Comparison of ENCODE assay signal across 8 mouse cellular contexts in the genomic region with DNA sequence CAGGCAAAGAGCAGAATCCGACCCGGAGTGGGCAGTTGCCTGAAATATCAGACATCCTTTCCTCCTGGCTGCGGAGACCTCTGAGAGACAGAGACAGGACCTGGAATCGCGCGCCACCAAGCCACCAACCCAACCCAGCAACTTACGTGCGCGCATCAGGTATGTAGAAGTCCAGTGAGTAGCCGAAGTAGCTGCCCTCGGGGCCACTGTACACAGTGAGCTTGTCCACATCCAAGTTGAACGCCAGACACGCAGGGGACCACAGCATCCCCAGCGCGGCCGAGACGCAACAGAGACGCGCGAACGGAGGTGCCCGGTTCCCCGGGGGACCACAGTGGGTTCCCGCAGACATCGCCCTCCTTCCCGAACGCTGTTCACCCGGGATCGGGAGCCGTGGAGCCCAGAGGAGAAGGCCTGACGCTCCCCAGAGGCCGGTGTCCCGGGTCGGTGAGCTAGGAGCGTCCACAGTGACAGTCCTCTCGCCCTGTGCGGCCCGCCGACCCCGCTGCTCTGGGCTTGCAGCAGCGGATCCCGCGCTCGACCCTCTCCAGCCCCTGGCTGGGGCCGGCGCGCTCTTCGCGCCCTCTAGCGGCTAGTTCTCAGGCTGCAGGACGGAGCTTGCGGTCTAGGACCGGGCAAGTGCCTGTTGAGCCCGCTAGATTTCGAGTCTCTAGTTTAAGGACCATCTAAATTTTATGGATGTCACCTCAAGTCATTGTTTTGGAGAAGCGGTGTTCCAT. TPM values are rescaled to one million over a fixed set of nuclear protein-coding genes. Genes with fewer than 3 reads are reported as not detected.
DNase-seq lines count a peak whose midpoint lies in the region; ATAC-seq and TF ChIP-seq lines count a peak whose summit lies in the region.

Gene Itga8 (minus strand): TSS at position 492 of the 740 bp plus-strand sequence.

- H3K4me3 ChIP-seq in cortical plate, adult 2 months (ENCODE audit: insufficient read depth, low read length): peak within 1 kb of the TSS; percentile 51

- peak; percentile 63 for TF ChIP-seq CTCF in cortical plate, adult 2 months (IDR thresholded peaks at IDR 0.05; ENCODE audit: extremely low read depth, insufficient read depth, low read length)

- intact Hi-C loops in gastrocnemius, postnatal 14 days (cut with DNase I; ENCODE audit: low total_unique reads): loop anchor here (5.0 to 10.0 kb wide), 3 partner anchors 83 to 289 kb away; no protein-coding TSS in a partner anchor
- intact Hi-C loops in left cerebral cortex, postnatal 25 days (cut with DNase I): loop anchor here (1.0 to 10.0 kb wide), 5 partner anchors 86 to 507 kb away; no protein-coding TSS in a partner anchor

- DNase-seq in ZHBTc4 (ENCODE audit: low read depth, low spot score) (peak; percentile 92), adipocyte (ENCODE audit: low spot score) (no peak)
- DNase-seq in gastrocnemius, postnatal 14 days: peak; percentile 85
- peak; percentile 80 to 83 for DNase-seq in left cerebral cortex, postnatal 25 days (ENCODE audit: low spot score in 2 of 2)
- peak; percentile 92 for DNase-seq in mesoderm, embryonic 11.5 days (ENCODE audit: low read depth, low spot score)
- peak; percentile 91 for DNase-seq in right cerebral cortex, postnatal 4 days

- H3K27ac ChIP-seq in cortical plate, adult 2 months (ENCODE audit: insufficient read depth, low read length): no peak within 1 kb of the TSS

- H3K4me1 ChIP-seq in cortical plate, adult 2 months (ENCODE audit: control insufficient read depth, insufficient read depth, low read length): no peaks in the 10 kb centered on the region; the same call in 1 of the 2 replicates

- peak; percentile 61 for ATAC-seq in inflammation-experienced regulatory T-cells, adult 6 months

- TF ChIP-seq POLR2A in cortical plate, adult 2 months (IDR thresholded peaks at IDR 0.05; ENCODE audit: extremely low read depth, insufficient read depth, low read length): no peak

RNA-seq across cellular contexts. Expression of gene Itga8, which starts in this region (rescaled TPM):
- 5.0 and 6.1 TPM in 2 replicates for polyA plus RNA-seq in cortical plate, adult 2 months (2012; rRNA removed)
- 1 to 10 TPM; 3.4 to 5.0 TPM for total RNA-seq in gastrocnemius, postnatal 14 days (2021)
- polyA plus RNA-seq in inflammation-experienced regulatory T-cells, adult 6 months (2017; shearing (Covaris generic)): not detected
- 1 to 10 TPM; 9.3 to 9.8 TPM for total RNA-seq in left cerebral cortex, postnatal 25 days (2021)

Comparison
In these comparisons a context has a peak if more than half of its experiments do, and no peak if none do; other contexts are left out.
1. Peak in ATAC-seq in inflammation-experienced regulatory T-cells, adult 6 months; RNA of the gene not detected or under 1 TPM.